Mouse (Mus musculus) liver, embryonic 15.5 days (tissue): Measurements from ENCODE around the gene Dxo. TPM values are rescaled to one million over a fixed set of nuclear protein-coding genes. Genes with fewer than 3 reads are reported as not detected.
A peak's percentile ranks its signal among the peaks of the same experiment; 100 is the strongest.
"Not testable (repeated sequence)": the region's sequence is repeated elsewhere in the genome, so short reads cannot be mapped to it uniquely, and the experiment has no call there.

Experiments
- ATAC-seq: fragments of 200-750 bp; cut with Nextera tagmentation; 2 replicates; pipeline ENCODE4 v1.8.0; 2017; ENCODE audit warnings: moderate number of reproducible peaks, mild to moderate bottlenecking, moderate library complexity; ENCODE audit not compliant: insufficient read depth
- H3K27ac ChIP-seq: fragments of 300-500 bp; sonication (generic); replicated peaks from 2 replicates; pipeline ENCODE4 v1.5.1; 2015; ENCODE audit warnings: mild to moderate bottlenecking, inconsistent platforms
- H3K27me3 ChIP-seq: fragments of 300-500 bp; sonication (generic); 2 replicates; pipeline ENCODE4 v1.6.1; 2015; ENCODE audit warnings: mild to moderate bottlenecking, inconsistent platforms
- H3K36me3 ChIP-seq: fragments of 300-500 bp; sonication (generic); replicated peaks from 2 replicates; pipeline ENCODE4 v1.6.1; 2015; ENCODE audit warnings: moderate library complexity, mild to moderate bottlenecking, inconsistent platforms
- H3K4me1 ChIP-seq: fragments of 300-500 bp; sonication (generic); replicated peaks from 2 replicates; pipeline ENCODE4 v1.6.1; 2015; ENCODE audit warnings: inconsistent platforms
- H3K4me2 ChIP-seq: fragments of 300-500 bp; sonication (generic); 2 replicates; pipeline ENCODE4 v1.6.1; 2015; ENCODE audit warnings: moderate library complexity, mild to moderate bottlenecking, inconsistent platforms
- H3K4me3 ChIP-seq: fragments of 300-500 bp; sonication (generic); replicated peaks from 2 replicates; pipeline ENCODE4 v1.5.1; 2015; ENCODE audit warnings: mild to moderate bottlenecking, inconsistent platforms
- H3K9ac ChIP-seq: fragments of 300-500 bp; sonication (generic); 2 replicates; pipeline ENCODE4 v1.6.1; 2015; ENCODE audit warnings: moderate library complexity, mild to moderate bottlenecking, inconsistent platforms
- H3K9me3 ChIP-seq: fragments of 300-500 bp; sonication (generic); replicated peaks from 2 replicates; pipeline ENCODE4 v1.6.1; 2016; ENCODE audit warnings: inconsistent platforms
- WGBS: fragments of 180-500 bp; shearing (Covaris S2); methylation state at CpG from one replicate; pipeline ENCODE4 v1.1.7; 2015; ENCODE audit warnings: mixed read lengths; ENCODE audit not compliant: insufficient replicate concordance; 5-methylcytosine and 5-hydroxymethylcytosine counted together
- polyA plus RNA-seq: library from polyadenylated mRNA; unstranded; fragments of >200 nt; fragmentation: Nextera tagmentation; extraction: Ambion mirVana; gene quantifications from 2 replicates; pipeline ENCODE4 v1.2.1, GENCODE M21; 2015

The Dxo gene
- polyA plus RNA-seq, 1 experiment from 2014 or later: 29.8 TPM

DNA sequence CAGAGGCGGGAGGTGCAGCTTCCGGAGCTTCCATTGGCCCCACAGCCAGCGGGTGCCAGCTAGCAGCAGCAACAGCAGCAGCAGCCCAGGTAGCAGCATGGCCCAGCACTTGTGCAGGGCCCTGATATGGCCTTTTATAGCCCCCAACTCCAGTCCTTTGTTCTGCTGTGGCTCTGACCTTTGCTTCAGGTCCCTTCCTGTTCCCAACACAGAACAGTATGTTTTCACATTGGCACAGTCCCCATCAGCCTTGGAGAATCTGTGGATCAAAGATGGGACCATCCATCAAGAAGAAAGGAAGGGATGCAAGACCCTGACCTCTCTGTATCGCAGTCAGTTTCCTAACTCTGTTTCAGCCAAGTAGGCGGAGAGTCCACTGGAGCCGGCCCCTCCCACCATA lies 32.5 kb upstream of the Dxo start, which contains the start of gene Cyp21a1:
TSS of gene Cyp21a1 (minus strand) at position 261 of the 400 bp plus-strand sequence.
- H3K4me2 ChIP-seq, H3K4me1 ChIP-seq, H3K27ac ChIP-seq, H3K9me3 ChIP-seq, H3K27me3 ChIP-seq, H3K4me3 ChIP-seq, ATAC-seq, H3K36me3 ChIP-seq, H3K9ac ChIP-seq: not testable (repeated sequence)
- 63% methylated on average over 5 of the region's 6 CpGs for WGBS

DNA sequence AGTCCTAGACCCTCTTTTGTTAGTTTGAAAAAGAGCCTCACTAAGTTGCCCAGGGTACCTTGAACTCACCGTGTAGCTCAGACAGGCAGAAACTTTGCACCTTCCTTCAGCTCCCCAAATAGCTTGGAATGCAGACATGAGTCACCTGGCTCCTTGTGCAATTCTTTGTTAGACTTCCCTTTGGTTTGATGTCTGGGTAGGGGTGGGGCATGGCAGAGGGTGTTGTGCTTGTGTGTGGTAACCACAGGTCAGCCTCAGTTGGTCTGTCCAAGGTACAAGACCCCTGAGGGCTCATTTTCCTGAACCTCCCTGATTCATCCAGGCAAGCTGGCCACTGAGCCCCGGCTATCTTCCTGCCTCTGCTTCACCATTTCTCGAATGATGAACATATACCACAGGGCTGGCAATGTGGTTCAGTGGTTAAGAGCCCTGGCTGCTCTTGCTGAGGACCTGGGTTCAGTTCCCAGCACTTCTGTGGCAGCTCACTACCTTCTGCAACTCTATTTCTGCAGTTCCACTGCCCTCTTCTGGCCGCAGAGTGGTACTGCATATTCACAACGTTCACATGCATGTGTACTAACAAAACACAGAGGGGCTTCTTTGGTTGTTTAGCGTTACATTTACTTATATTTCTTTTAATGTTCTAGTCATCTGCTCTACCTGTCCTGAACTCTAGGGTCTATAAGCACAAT lies 31.8 kb upstream of the Dxo start:
- Histone ChIP-seq H3K4me3 (no peak overlapping the region), H3K36me3 (no peaks in the 10 kb centered on the region), H3K9ac (no peak overlapping the region), H3K27me3 (no peaks in the 10 kb centered on the region), H3K27ac (no peak overlapping the region), H3K9me3 (peaks cover 5% of the 10 kb centered on the region; the same call in 1 of the 2 replicates), H3K4me1 (no peaks in the 10 kb centered on the region), H3K4me2 (no peak overlapping the region)
- no peak for ATAC-seq
- 58% methylated on average over 6 of the region's 6 CpGs for WGBS

DNA sequence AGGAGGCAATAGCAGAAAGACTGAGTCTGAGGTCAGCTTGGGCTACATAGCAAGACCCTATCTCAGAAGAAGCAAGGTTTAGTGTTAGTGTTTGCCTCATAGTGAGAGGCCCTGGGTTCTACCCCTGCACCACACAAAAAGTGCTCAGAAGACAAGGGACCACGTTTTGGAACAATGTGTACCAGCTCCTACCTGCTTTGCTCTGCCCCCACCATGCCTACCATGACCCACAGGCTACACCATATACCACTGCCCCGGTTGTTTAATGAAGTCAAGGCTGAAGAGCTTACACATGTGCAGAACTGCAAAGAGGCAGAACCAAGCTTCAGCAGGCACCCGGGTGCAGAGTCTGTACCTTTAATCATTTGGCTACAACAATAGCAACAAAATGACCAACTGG lies 29.6 kb upstream of the Dxo start:
- H3K36me3 ChIP-seq: no peaks in the 10 kb centered on the region
- peaks cover 5% of the 10 kb centered on the region; the same call in 1 of the 2 replicates for H3K9me3 ChIP-seq
- no peak overlapping the region for H3K4me3 ChIP-seq
- no peaks in the 10 kb centered on the region for H3K27me3 ChIP-seq
- H3K9ac ChIP-seq: no peak overlapping the region
- no peak overlapping the region for H3K4me2 ChIP-seq
- H3K27ac ChIP-seq: no peak overlapping the region
- peaks cover 6% of the 10 kb centered on the region for H3K4me1 ChIP-seq
- 41% methylated on average over 3 of the region's 3 CpGs for WGBS
- no peak for ATAC-seq

DNA sequence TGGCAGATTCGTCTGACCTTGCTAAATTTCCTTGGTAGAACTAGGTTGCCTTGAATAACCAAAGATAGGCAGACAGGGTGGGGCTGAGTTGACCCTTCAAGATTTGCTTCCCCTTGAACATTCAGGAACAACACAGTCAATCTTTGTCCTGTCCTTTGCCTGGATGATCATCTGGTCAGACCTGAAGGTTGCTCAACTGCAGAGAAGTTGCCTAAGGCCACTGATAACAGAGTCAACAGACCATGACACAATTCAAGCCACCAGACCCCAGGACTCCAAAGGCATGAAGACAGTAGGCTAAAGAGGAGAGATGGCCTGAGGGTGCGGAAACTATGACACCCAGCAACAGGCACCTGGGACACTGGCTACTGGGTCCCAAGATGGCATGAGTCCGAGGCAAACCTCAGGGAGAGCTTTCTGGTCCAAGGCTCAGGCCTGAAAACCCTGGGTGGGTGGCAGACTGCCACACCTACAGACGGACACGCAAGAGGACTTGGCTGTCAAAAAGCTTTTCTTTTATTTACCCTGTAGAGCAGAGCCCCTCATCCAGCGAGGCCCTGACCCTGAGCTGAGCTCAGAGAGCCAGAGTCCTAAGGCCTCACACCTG lies 28.1 kb upstream of the Dxo start:
- no peaks in the 10 kb centered on the region for H3K36me3 ChIP-seq
- H3K27me3 ChIP-seq: no peaks in the 10 kb centered on the region
- H3K9me3 ChIP-seq: peaks cover 5% of the 10 kb centered on the region; the same call in 1 of the 2 replicates
- peaks cover 6% of the 10 kb centered on the region for H3K4me1 ChIP-seq
- H3K4me3 ChIP-seq: no peak overlapping the region
- H3K9ac ChIP-seq: no peak overlapping the region
- WGBS: 58% methylated on average over 6 of the region's 6 CpGs
- H3K27ac ChIP-seq: peak overlapping the region; percentile 81
- peak; percentile 60 for ATAC-seq
- no peak overlapping the region for H3K4me2 ChIP-seq

DNA sequence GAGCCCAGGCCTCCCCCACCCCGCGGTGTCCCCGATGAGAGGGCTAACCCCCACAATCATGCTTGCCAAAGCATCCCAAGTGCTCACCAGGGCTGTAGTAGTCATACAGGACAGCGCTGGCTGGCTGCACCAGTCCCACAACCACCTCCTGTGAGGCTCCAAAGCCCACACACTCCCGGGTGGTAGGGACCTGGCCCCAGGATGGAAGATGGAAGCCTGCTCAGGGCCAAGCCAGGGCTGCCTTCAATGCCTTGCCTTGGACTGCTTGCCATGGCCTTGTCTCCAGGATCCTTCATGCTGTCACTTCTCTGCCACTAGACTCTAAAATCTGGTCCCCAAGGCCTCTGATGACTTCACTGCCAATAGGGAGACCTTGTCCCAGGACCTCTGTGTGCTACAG lies 26.4 kb upstream of the Dxo start:
- WGBS: 70% methylated on average over 5 of the region's 5 CpGs
- not testable (repeated sequence) for H3K27ac ChIP-seq, H3K9me3 ChIP-seq, H3K27me3 ChIP-seq, H3K36me3 ChIP-seq, ATAC-seq, H3K4me1 ChIP-seq, H3K4me2 ChIP-seq, H3K4me3 ChIP-seq, H3K9ac ChIP-seq

DNA sequence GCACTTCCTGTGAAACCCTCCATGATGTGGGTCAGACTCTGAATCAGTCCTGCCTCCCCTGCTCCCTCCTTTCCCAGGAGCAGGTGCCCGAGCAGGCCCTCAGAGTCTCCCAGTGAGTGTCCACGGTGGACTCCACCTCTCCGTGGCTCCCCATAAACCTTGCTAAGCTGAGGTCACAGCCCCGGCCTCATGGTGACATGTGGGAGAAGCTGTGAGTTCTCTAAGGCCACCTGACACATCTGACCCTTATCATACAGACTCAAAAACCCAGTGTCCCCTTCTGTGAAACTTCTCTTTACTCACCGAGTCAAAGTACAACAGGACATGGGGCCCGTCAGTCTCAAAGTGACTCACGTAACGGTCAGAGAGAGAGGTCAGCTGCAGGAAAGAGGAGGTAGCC lies 26.0 kb upstream of the Dxo start:
- H3K4me2 ChIP-seq, H3K36me3 ChIP-seq, H3K9ac ChIP-seq, H3K4me3 ChIP-seq, H3K9me3 ChIP-seq, H3K27ac ChIP-seq, H3K27me3 ChIP-seq, H3K4me1 ChIP-seq: not testable (repeated sequence)
- 62% methylated on average over 8 of the region's 8 CpGs for WGBS
- peak; percentile 26; the same call in 1 of the 2 replicates for ATAC-seq

DNA sequence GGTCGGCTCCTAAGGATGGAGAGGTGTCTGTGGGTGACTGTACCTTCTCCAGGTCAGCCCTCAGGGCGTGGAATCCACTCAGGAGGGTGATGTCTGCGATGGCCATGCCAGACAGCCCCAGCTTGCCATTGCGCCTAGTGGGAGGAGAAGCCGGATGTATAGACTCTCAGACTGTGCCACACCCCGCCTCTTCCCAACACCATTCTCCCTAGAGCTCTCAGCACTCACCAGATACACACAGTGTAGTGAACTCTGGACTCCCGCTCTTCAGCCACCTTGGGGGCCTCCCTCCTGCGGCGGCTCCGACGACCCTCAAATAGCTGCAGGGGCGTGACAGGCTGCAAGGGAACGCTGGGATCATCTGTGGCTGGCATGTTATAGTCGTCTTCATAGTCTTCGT lies 25.5 kb upstream of the Dxo start:
- Histone ChIP-seq H3K4me1 (peaks cover 6% of the 10 kb centered on the region), H3K27me3 (no peaks in the 10 kb centered on the region), H3K4me2 (no peak overlapping the region), H3K27ac (no peak overlapping the region), H3K9me3 (no peaks in the 10 kb centered on the region), H3K9ac (no peak overlapping the region), H3K4me3 (no peak overlapping the region), H3K36me3 (no peaks in the 10 kb centered on the region)
- 59% methylated on average over 15 of the region's 15 CpGs for WGBS
- ATAC-seq: no peak

DNA sequence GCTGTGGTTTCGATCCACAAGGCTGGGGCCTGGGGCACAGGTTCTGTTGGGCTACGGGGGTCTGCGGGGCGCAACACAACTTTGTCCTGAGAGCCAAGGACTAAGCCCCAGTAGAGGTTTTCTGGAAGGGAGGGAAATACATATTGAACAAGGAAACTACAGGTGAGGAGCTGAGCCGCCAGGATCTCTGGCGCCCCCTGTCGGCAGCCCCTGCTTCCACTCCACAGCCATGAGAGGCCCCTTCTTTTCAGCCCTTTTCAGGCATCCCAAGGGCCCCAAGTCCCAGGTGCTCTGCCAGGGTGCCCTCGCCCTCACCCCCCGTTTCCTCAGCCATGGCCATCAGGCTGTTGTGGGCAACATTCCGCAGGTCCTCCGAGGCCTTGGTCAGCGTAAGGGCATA lies 23.1 kb upstream of the Dxo start:
- 48% methylated on average over 12 of the region's 12 CpGs for WGBS
- not testable (repeated sequence) for H3K4me1 ChIP-seq, H3K36me3 ChIP-seq, H3K4me2 ChIP-seq, H3K27ac ChIP-seq, H3K9ac ChIP-seq, H3K9me3 ChIP-seq, H3K4me3 ChIP-seq, ATAC-seq, H3K27me3 ChIP-seq

DNA sequence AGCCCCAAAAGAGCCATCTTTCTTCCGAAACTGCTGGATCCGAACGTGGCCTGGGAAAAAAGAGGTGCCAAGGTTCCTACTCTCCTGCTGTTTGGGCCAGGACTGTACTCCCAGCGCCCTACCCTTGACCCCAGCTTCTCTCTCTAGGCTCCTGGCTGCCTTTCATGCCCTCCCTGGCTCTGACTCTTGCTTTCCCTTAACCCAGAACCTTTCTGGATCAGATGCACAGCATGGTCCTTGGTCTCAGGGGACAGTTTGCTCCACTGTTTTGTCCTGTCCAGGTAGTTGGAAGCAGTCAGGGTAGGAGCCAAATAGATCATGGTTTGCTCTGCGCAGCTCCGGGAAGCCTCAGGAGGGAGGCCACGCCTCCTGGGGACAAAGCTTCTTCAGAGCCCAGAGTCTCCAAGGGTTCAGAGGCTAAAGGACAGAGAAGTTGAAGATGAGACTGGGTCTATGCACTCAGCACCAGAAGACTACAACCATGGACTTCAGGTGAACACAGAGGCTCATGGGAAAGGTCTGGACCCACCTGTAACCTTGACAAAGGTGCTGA lies 21.9 kb upstream of the Dxo start:
- 59% methylated on average over 7 of the region's 7 CpGs for WGBS
- H3K36me3 ChIP-seq: no peaks in the 10 kb centered on the region
- H3K27me3 ChIP-seq: no peaks in the 10 kb centered on the region
- H3K9ac ChIP-seq: no peak overlapping the region
- ATAC-seq: no peak
- H3K4me2 ChIP-seq: no peak overlapping the region
- H3K27ac ChIP-seq: no peak overlapping the region
- H3K4me3 ChIP-seq: no peak overlapping the region
- H3K4me1 ChIP-seq: peaks cover 6% of the 10 kb centered on the region
- no peaks in the 10 kb centered on the region for H3K9me3 ChIP-seq

DNA sequence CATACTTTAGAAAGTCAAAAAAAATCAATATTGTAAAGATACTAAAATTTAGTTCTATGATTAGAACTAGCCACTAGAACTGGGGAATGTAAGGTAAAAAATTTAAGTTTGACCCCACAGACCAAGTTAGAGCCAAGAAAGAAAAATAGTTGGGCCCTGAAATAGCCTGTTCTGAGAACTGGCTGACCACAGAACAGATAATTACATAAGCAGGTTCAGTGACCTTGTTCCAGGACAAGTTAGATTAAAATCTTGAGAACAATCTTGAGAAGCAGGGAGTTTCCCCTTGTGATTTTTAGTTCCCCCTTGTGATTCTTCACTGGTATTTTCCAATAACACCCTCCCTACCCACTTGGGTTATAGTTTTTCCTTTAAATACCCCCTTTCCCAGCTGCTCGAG lies 6.0 kb upstream of the Dxo start:
- H3K9ac ChIP-seq, H3K4me1 ChIP-seq, H3K4me3 ChIP-seq, H3K27ac ChIP-seq, ATAC-seq, H3K4me2 ChIP-seq, H3K9me3 ChIP-seq, H3K27me3 ChIP-seq: not testable (repeated sequence)
- H3K36me3 ChIP-seq: peaks cover 75% of the 10 kb centered on the region
- WGBS: 81% methylated on average over 1 of the region's 1 CpGs

DNA sequence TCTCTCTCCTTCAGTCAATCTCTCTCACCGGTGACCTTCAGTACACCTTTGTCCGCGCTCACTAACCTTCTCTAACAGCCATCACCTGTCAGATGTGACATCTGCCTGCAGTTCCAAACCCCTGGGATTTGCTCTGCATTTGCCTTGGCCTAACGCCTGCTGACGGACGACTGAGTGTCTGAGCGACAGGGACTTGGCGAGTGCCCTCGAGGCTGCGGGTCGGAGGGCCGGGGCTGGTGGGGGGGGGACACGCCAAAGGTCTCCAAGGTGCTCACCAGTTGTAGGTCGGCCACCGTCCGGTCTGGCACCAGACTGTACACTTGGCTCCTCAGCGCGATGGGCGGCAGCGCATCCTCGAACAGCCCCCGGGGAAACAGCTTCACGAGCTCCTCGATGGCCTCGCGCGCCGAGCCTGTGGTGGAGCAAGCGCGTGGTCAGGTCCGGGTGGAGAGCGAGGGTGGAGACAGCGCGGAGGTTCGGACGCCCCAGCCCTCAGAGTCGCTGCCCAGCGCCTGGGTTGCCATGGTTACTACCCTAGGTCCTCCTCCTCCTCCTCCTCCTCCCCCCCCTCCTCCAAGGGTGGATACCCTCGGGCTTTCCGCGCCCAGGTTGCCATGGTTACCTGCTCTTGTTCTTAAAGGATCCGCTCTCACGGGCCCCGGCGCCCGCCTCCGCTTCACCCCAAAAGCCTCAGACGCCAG lies 514 bp upstream of the Dxo start:
- Histone ChIP-seq H3K4me2 (peak overlapping the region; percentile 96), H3K9ac (peak overlapping the region; percentile 81), H3K4me1 (peaks cover 47% of the 10 kb centered on the region), H3K27ac (peak overlapping the region; percentile 89), H3K36me3 (peaks cover 53% of the 10 kb centered on the region), H3K27me3 (no peaks in the 10 kb centered on the region), H3K9me3 (no peaks in the 10 kb centered on the region), H3K4me3 (peak overlapping the region; percentile 79)
- WGBS: 6% methylated on average over 48 of the region's 48 CpGs
- peak; percentile 80 for ATAC-seq
